Mouse (Mus musculus) testis, adult 2 months (tissue): ENCODE measurements around the gene Glo1.

Source experiments
- CTCF ChIP-seq: fragments of 200-500 bp; IDR thresholded peaks from 2 replicates; pipeline ENCODE4 v1.5.1; 2012; ENCODE audit warnings: low read depth, mild to moderate bottlenecking, inconsistent platforms, low read length, moderate library complexity; ENCODE audit not compliant: control insufficient read depth, insufficient read depth, insufficient replicate concordance
- POLR2A ChIP-seq: fragments of 200-500 bp; IDR thresholded peaks from 2 replicates; pipeline ENCODE4 v1.6.1; 2012; ENCODE audit warnings: low read depth, mild to moderate bottlenecking, inconsistent platforms, low read length, moderate library complexity; ENCODE audit not compliant: control insufficient read depth

- TF ChIP-seq CTCF (no peak), POLR2A (no peak)
These were observed 6.1 kb downstream of the Glo1 start for GRCm38 (mm10) chr17:30620548-30620947.
